Mouse (Mus musculus) CH12.LX (cell line): Measurements from ENCODE around the gene Cep350. TPM values are rescaled to one million over a fixed set of nuclear protein-coding genes. Genes with fewer than 3 reads are reported as not detected.

Source experiments
- DNase-seq: peaks from one replicate; pipeline ENCODE4 v3.0.0-alpha.2; 2013; ENCODE audit errors: extremely low read depth
- H3K27ac ChIP-seq: 2 replicates; pipeline ENCODE4 v1.5.1; 2012; ENCODE audit warnings: low read depth, mild to moderate bottlenecking, control low read depth, moderate library complexity; ENCODE audit not compliant: insufficient read depth
- H3K27me3 ChIP-seq: replicated peaks from 2 replicates; pipeline ENCODE3; 2012; ENCODE audit warnings: inconsistent platforms
- H3K36me3 ChIP-seq, 2 experiments: replicated peaks in 1 of 2; 2 replicates each; pipeline versions ENCODE3 to v1.6.1; 2012; ENCODE audit warnings: inconsistent platforms in 1 of 2, low read length in 1 of 2, mild to moderate bottlenecking in 1 of 2, mixed read lengths in 1 of 2, moderate library complexity in 1 of 2; ENCODE audit not compliant: control insufficient read depth in 1 of 2, insufficient read depth in 1 of 2
- H3K4me1 ChIP-seq, 2 experiments: 2 replicates each; pipeline ENCODE4 v1.6.1; 2012; ENCODE audit warnings: inconsistent platforms in 1 of 2, moderate library complexity in 1 of 2; ENCODE audit not compliant: insufficient read depth in 2 of 2, control insufficient read depth in 1 of 2
- H3K4me2 ChIP-seq: 2 replicates; pipeline ENCODE4 v1.6.1; 2012; ENCODE audit warnings: low read depth, mild to moderate bottlenecking, control low read depth; ENCODE audit not compliant: poor library complexity, insufficient read depth, severe bottlenecking
- H3K4me3 ChIP-seq, 3 experiments: fragments of 150-350 bp in 1 of 3; sonication (generic) in 1 of 3; replicated peaks in 1 of 3; 2 replicates each; pipeline versions ENCODE3 to v1.5.1; 2011 to 2012; ENCODE audit warnings: low read depth in 2 of 3, low read length in 2 of 3, mild to moderate bottlenecking in 2 of 3, moderate library complexity in 2 of 3, control low read depth in 1 of 3, improper control_type of control experiment in 1 of 3, inconsistent platforms in 1 of 3, mixed read lengths in 1 of 3; ENCODE audit not compliant: poor library complexity in 1 of 3
- H3K79me2 ChIP-seq: replicated peaks from 2 replicates; pipeline ENCODE4 v1.6.1; 2012; ENCODE audit warnings: mild to moderate bottlenecking, moderate library complexity; ENCODE audit not compliant: control insufficient read depth, poor library complexity, insufficient read depth, severe bottlenecking; ENCODE audit errors: extremely low read depth
- H3K9ac ChIP-seq: 2 replicates; pipeline ENCODE4 v1.6.1; 2012; ENCODE audit warnings: low read depth, mild to moderate bottlenecking, control low read depth, moderate library complexity; ENCODE audit not compliant: insufficient read depth
- H3K9me3 ChIP-seq: replicated peaks from 2 replicates; pipeline ENCODE3; 2012; ENCODE audit warnings: low read length, inconsistent platforms, mixed read lengths
- CHD1 ChIP-seq: IDR thresholded peaks from 2 replicates; pipeline ENCODE4 v1.6.1; 2012; ENCODE audit warnings: low read depth, low read length, improper control_type of control experiment, inconsistent platforms
- CHD2 ChIP-seq: IDR thresholded peaks from 2 replicates; pipeline ENCODE4 v1.6.1; 2011; ENCODE audit warnings: low read length, improper control_type of control experiment
- CTCF ChIP-seq, 2 experiments: IDR thresholded peaks in 1 of 2; conservative IDR thresholded peaks in 1 of 2; 2 replicates each; pipeline ENCODE4 v1.5.1; 2011 to 2012; ENCODE audit warnings: low read depth in 2 of 2, low read length in 2 of 2, improper control_type of control experiment in 1 of 2, inconsistent platforms in 1 of 2, mild to moderate bottlenecking in 1 of 2, moderate library complexity in 1 of 2
- E2F4 ChIP-seq: IDR thresholded peaks from 2 replicates; pipeline ENCODE4 v1.6.1; 2011; ENCODE audit warnings: low read depth, low read length, improper control_type of control experiment; ENCODE audit not compliant: insufficient replicate concordance
- EP300 ChIP-seq: IDR thresholded peaks from 2 replicates; pipeline ENCODE4 v1.6.1; 2011; ENCODE audit warnings: low read length, improper control_type of control experiment
- ETS1 ChIP-seq: conservative IDR thresholded peaks from 2 replicates; pipeline ENCODE4 v1.6.1; 2012; ENCODE audit warnings: low read depth, mild to moderate bottlenecking, inconsistent platforms, low read length, improper control_type of control experiment, moderate library complexity
- HCFC1 ChIP-seq: IDR thresholded peaks from 2 replicates; pipeline ENCODE4 v1.6.1; 2012; ENCODE audit warnings: low read depth, mild to moderate bottlenecking, inconsistent platforms, low read length, improper control_type of control experiment
- JUN ChIP-seq: IDR thresholded peaks from 2 replicates; pipeline ENCODE4 v1.6.1; 2011; ENCODE audit warnings: low read depth, mild to moderate bottlenecking, low read length, improper control_type of control experiment, moderate library complexity; ENCODE audit not compliant: insufficient read depth
- MEF2A ChIP-seq: IDR thresholded peaks from 2 replicates; pipeline ENCODE4 v1.6.1; 2014; ENCODE audit warnings: low read depth, mild to moderate bottlenecking, inconsistent platforms, low read length, improper control_type of control experiment, borderline replicate concordance
- MXI1 ChIP-seq: IDR thresholded peaks from 2 replicates; pipeline ENCODE4 v1.6.1; 2011; ENCODE audit warnings: mild to moderate bottlenecking, low read depth, low read length, improper control_type of control experiment
- MYC ChIP-seq: IDR thresholded peaks from 2 replicates; pipeline ENCODE4 v1.6.1; 2011; ENCODE audit warnings: low read depth, mild to moderate bottlenecking, improper control_type of control experiment, low read length
- NELFE ChIP-seq: IDR thresholded peaks from 2 replicates; pipeline ENCODE4 v1.6.1; 2011; ENCODE audit warnings: low read depth, low read length, improper control_type of control experiment
- RAD21 ChIP-seq: IDR thresholded peaks from 2 replicates; pipeline ENCODE4 v1.6.1; 2011; ENCODE audit warnings: low read depth, mild to moderate bottlenecking, low read length, improper control_type of control experiment, moderate library complexity
- RCOR1 ChIP-seq: conservative IDR thresholded peaks from 2 replicates; pipeline ENCODE4 v1.6.1; 2012; ENCODE audit warnings: low read depth, mild to moderate bottlenecking, inconsistent platforms, low read length, improper control_type of control experiment
- SMC3 ChIP-seq: IDR thresholded peaks from 2 replicates; pipeline ENCODE4 v1.6.1; 2011; ENCODE audit warnings: low read depth, low read length, improper control_type of control experiment
- TCF12 ChIP-seq: IDR thresholded peaks from 2 replicates; pipeline ENCODE4 v1.6.1; 2014; ENCODE audit warnings: low read depth, mild to moderate bottlenecking, inconsistent platforms, low read length, improper control_type of control experiment
- UBTF ChIP-seq: IDR thresholded peaks from 2 replicates; pipeline ENCODE4 v1.6.1; 2012; ENCODE audit warnings: low read depth, mild to moderate bottlenecking, inconsistent platforms, low read length, improper control_type of control experiment, moderate library complexity
- USF1 ChIP-seq: IDR thresholded peaks from 2 replicates; pipeline ENCODE4 v1.6.1; 2014; ENCODE audit warnings: low read depth, mild to moderate bottlenecking, inconsistent platforms, low read length, improper control_type of control experiment
- USF2 ChIP-seq: conservative IDR thresholded peaks from 2 replicates; pipeline ENCODE4 v1.6.1; 2011; ENCODE audit warnings: low read depth, low read length, improper control_type of control experiment
- ZKSCAN1 ChIP-seq: IDR thresholded peaks from 2 replicates; pipeline ENCODE4 v1.6.1; 2012; ENCODE audit warnings: low read depth, inconsistent platforms, low read length, improper control_type of control experiment, borderline replicate concordance
- ZNF384 ChIP-seq: IDR thresholded peaks from 2 replicates; pipeline ENCODE4 v1.6.1; 2012; ENCODE audit warnings: low read depth, low read length, improper control_type of control experiment, inconsistent platforms
- dilution Hi-C: fragments of 300-500 bp; cut with MboI; formaldehyde crosslinking; loops from 2 replicates; pipeline ENCODE4 v1.14.3; 2020; ENCODE audit warnings: low sequenced_read_pairs; ENCODE audit not compliant: extremely low pct_unique_long_range_greater_than_20kb, extremely low pct_ligation_motif_present
- in situ Hi-C: fragments of 300-500 bp; cut with MboI; formaldehyde crosslinking; loops from 3 replicates; pipeline ENCODE4 v1.14.3; 2019; ENCODE audit warnings: low sequenced_read_pairs, low pct_ligation_motif_present, low pct_unique_long_range_greater_than_20kb, mixed read lengths
- polyA plus RNA-seq: library from polyadenylated mRNA; unstranded; fragments of >175 nt; gene quantifications from 2 replicates; pipeline ENCODE4 v1.2.1, GENCODE M21; 2012; ENCODE audit warnings: low read depth; ENCODE audit not compliant: insufficient read length
- total RNA-seq, 2 experiments: library from RNA; depleted of rRNA; stranded (reverse); fragments of 300-350 nt in 1 of 2; fragments of >200 nt in 1 of 2; gene quantifications; 2 replicates each; pipeline ENCODE4 v1.2.3; 2012 to 2014

The Cep350 gene
- total and polyA plus RNA-seq, 3 experiments = 3.5 to 8.3 (median 6.8) TPM

GRCm38 (mm10) chr1:155994524-155994923 is 21.5 kb upstream of the Cep350 start:
- in situ Hi-C loops (no loop called here), dilution Hi-C loops (no loop called here)
- H3K4me1 ChIP-seq = peaks cover 3 to 18% of the 10 kb centered on the region in 2 experiments; a peak in 2 of 4 replicates
- no peak for TF ChIP-seq RAD21
- TF ChIP-seq E2F4 = no peak
- TF ChIP-seq RCOR1 = no peak
- TF ChIP-seq CTCF (conservative IDR thresholded peaks at IDR 0.05 in 1 of 2, IDR thresholded peaks at IDR 0.05 in 1 of 2; ENCODE audit: low read depth in 2 of 2, low read length in 2 of 2) = no peak
- TF ChIP-seq USF1 = no peak
- no peak for TF ChIP-seq HCFC1
- TF ChIP-seq ZNF384 = no peak
- TF ChIP-seq ZKSCAN1 = no peak
- TF ChIP-seq CHD2 = no peak
- no peak for TF ChIP-seq MYC
- no peak for TF ChIP-seq JUN
- TF ChIP-seq EP300 = no peak
- TF ChIP-seq MXI1 = no peak
- TF ChIP-seq ETS1 = no peak
- TF ChIP-seq UBTF = no peak
- no peak for TF ChIP-seq SMC3
- no peak for TF ChIP-seq TCF12
- TF ChIP-seq NELFE = no peak
- TF ChIP-seq CHD1 = no peak
- no peaks in the 10 kb centered on the region for H3K9me3 ChIP-seq
- H3K4me3 ChIP-seq = no peak overlapping the region
- H3K9ac ChIP-seq = no peak overlapping the region
- H3K27ac ChIP-seq = no peak overlapping the region
- no peaks in the 10 kb centered on the region for H3K36me3 ChIP-seq
- DNase-seq = no peak
- no peaks in the 10 kb centered on the region for H3K79me2 ChIP-seq
- H3K27me3 ChIP-seq = no peaks in the 10 kb centered on the region
- H3K4me2 ChIP-seq = no peak overlapping the region

- no peak for DNase-seq
- Histone ChIP-seq H3K27ac (no peak overlapping the region), H3K79me2 (no peaks in the 10 kb centered on the region), H3K27me3 (no peaks in the 10 kb centered on the region), H3K4me3 (no peak overlapping the region), H3K36me3 (no peaks in the 10 kb centered on the region), H3K4me1 (peaks cover 3 to 18% of the 10 kb centered on the region in 2 experiments; a peak in 2 of 4 replicates), H3K9ac (peak overlapping the region; percentile 59; the same call in 1 of the 2 replicates), H3K4me2 (peak overlapping the region; percentile 32), H3K9me3 (no peaks in the 10 kb centered on the region)
- in situ Hi-C loops (no loop called here), dilution Hi-C loops (no loop called here)
- TF ChIP-seq USF2 = no peak
- peak; percentile 90 for TF ChIP-seq MEF2A
Observed at GRCm38 (mm10) chr1:155990391-155990790, 17.3 kb upstream of the Cep350 start.
